Mouse (Mus musculus) C2C12 (cell line): Measurements from ENCODE around the gene Usp13.

ENCODE experiments used
- CEBPB ChIP-seq: IDR thresholded peaks from one replicate; pipeline ENCODE4 v1.6.1; 2011; ENCODE audit warnings: low read depth, mild to moderate bottlenecking, control low read depth, moderate library complexity
- CTCF ChIP-seq: IDR thresholded peaks from one replicate; pipeline ENCODE4 v1.5.1; 2011; ENCODE audit not compliant: control insufficient read depth, insufficient read depth, insufficient read length
- FOSL1 ChIP-seq: IDR thresholded peaks from one replicate; pipeline ENCODE4 v1.8.0; 2011; ENCODE audit warnings: mild to moderate bottlenecking, low read length; ENCODE audit not compliant: poor library complexity, insufficient read depth, severe bottlenecking
- MAX ChIP-seq: IDR thresholded peaks from one replicate; pipeline ENCODE4 v1.6.1; 2011; ENCODE audit warnings: mild to moderate bottlenecking, control low read depth
- MYOD1 ChIP-seq: IDR thresholded peaks from one replicate; pipeline ENCODE4 v1.6.1; 2011; ENCODE audit warnings: low read depth; ENCODE audit not compliant: control insufficient read depth, insufficient read length
- MYOG ChIP-seq: IDR thresholded peaks from one replicate; pipeline ENCODE4 v1.6.1; 2011; ENCODE audit not compliant: control insufficient read depth, insufficient read length; ENCODE audit errors: extremely low read depth
- USF1 ChIP-seq: IDR thresholded peaks from one replicate; pipeline ENCODE4 v1.6.1; 2011; ENCODE audit warnings: low read depth, mild to moderate bottlenecking, control low read depth, moderate library complexity

GRCm38 (mm10) chr3:32837847-32838246 lies 20.5 kb downstream of the Usp13 start:
- TF ChIP-seq CEBPB, result no peak
- no peak for TF ChIP-seq MYOD1
- TF ChIP-seq CTCF, result no peak
- TF ChIP-seq MAX, result no peak
- no peak for TF ChIP-seq USF1
- TF ChIP-seq MYOG, result no peak
- no peak for TF ChIP-seq FOSL1
